Mouse (Mus musculus) stomach, postnatal 0 days (tissue): ENCODE measurements around the gene Serpinb1a.

ENCODE experiments used
- CTCF ChIP-seq: IDR thresholded peaks from 2 replicates; pipeline ENCODE4 v1.5.1; 2016; ENCODE audit warnings: antibody characterized with exemption, low read depth, mild to moderate bottlenecking, moderate library complexity
- EP300 ChIP-seq: optimal IDR thresholded peaks from 2 replicates; pipeline ENCODE3; 2016; ENCODE audit warnings: antibody characterized with exemption

DNA sequence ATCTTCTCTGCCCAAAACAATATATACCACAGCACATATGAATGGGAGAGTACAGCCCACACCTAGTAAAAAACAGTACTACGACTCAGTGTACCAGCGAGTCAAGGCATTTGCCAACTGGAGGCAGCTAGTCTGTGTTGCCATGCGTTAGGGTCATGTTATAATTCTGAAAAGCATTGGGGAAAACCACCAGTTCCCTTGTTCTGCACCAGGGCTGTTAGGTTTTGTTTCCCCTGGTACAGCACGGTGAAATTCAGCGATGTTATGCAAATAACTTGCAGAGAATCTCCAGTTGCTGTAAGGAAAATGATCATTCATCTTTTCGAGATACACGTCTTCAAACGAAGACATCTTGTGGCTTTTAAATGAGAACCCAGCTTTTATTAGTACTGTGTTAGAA is 25.4 kb downstream of the Serpinb1a start:
- TF ChIP-seq CTCF = no peak
- TF ChIP-seq EP300 = no peak
